Mouse (Mus musculus): ENCODE measurements at regions not wholly inside any gene's neighbourhood (a gene's known extent, or its start where the extent isn't known, plus 50 kb on each side); places are given as distances from the start of the nearest gene placed in this dataset.
"Not testable (repeated sequence)": the region's sequence is repeated elsewhere in the genome, so short reads cannot be mapped to it uniquely, and the experiment has no call there.

DNA sequence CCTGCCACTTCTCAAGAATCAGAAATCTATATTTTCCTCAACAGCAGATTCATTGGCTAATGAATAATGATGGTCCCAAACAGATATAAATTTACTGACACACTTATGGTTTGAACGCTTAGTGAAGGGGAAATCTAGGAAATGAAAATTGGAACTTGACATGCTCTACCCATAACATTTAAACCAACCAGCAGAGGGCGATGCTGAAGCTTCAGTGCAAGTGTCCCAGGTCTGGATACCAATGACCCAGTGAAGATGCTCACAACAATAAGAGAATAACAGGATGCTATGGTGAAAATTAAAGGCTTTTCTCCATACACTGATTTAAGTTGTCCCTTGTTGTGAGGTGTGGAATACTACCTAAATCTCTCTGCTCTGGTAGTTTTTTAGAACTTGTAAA is 236.0 kb upstream of the Rorb start:
- ATAC-seq (ENCODE audit: low FRiP score): no peak
- Histone ChIP-seq H3K4me1 (peaks cover 4% of the 10 kb centered on the region; the same call in 1 of the 2 replicates), H3K36me3 (no peaks in the 10 kb centered on the region), H3K4me2 (no peak overlapping the region), H3K27ac (replicated peaks) (no peak overlapping the region), H3K27me3 (replicated peaks) (no peaks in the 10 kb centered on the region), H3K9ac (replicated peaks) (no peak overlapping the region), H3K9me3 (replicated peaks) (no peaks in the 10 kb centered on the region), H3K4me3 (replicated peaks) (no peak overlapping the region)
- WGBS: 55% methylated on average over 2 of the region's 2 CpGs

DNA sequence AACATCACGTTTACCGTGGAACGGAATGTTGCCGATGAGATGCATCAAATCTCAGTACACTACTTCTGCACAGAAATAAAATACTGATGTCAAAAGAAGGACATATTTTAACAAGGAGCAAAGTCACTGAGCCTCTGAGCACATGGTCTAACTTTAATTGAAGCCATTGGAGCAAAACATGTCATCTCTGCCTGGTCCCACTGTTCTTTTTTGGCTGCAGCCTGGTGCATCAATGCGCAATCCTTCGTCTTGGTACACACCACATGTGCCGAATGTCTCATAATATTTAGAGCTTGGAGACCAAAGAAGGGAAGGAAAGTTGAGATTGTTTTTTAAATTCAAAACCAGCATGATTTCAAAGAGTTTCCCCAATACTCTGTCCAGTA is 233.4 kb upstream of the Rorb start:
- no peaks in the 10 kb centered on the region for H3K27me3 ChIP-seq (replicated peaks)
- no peak overlapping the region for H3K9ac ChIP-seq (replicated peaks)
- peaks cover 4% of the 10 kb centered on the region; the same call in 1 of the 2 replicates for H3K4me1 ChIP-seq
- no peaks in the 10 kb centered on the region for H3K9me3 ChIP-seq (replicated peaks)
- WGBS: 50% methylated on average over 7 of the region's 7 CpGs
- H3K27ac ChIP-seq (replicated peaks): no peak overlapping the region
- H3K4me2 ChIP-seq: peak overlapping the region; percentile 17
- peak; percentile 45; the same call in 1 of the 2 replicates for ATAC-seq (ENCODE audit: low FRiP score)
- no peaks in the 10 kb centered on the region for H3K36me3 ChIP-seq
- H3K4me3 ChIP-seq (replicated peaks): no peak overlapping the region

DNA sequence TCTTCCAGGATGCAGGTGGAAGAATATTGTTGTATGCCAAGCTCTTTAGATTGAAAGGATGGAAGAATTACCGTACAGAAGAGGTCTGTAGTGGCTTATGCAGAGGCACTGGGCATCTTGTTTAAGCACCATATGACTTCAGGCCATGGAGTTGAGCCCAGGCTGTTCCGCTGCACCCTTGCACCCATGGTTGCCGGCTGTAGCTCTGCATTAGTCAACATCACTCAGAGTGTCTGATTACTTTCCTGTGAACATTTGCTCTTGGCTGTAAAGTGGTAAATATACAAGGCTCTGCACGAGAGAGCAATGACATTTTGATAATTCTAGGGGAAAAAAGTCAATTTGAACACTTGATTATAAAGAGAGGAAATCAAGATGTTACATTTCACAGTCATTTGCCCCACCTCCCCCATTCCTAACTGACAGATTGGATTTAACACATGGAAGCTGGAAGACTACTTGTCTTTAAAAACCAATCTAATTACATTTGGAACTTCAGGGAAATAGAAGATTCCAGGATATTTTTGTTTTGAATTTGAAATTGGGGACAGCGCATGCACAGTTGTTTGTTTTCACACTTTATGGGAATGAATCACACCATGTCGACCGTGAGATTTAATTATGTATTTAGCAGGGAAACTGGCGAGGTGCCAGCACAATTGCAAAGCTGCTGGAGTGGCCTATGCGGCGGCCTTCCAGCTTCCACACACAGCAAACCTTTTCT is 232.9 kb upstream of the Rorb start:
- no peak overlapping the region for H3K27ac ChIP-seq (replicated peaks)
- peak overlapping the region; percentile 17 for H3K4me2 ChIP-seq
- no peaks in the 10 kb centered on the region for H3K36me3 ChIP-seq
- H3K9ac ChIP-seq (replicated peaks): no peak overlapping the region
- 46% methylated on average over 10 of the region's 10 CpGs for WGBS
- peak; percentile 70 for ATAC-seq (ENCODE audit: low FRiP score)
- H3K4me3 ChIP-seq (replicated peaks): no peak overlapping the region
- H3K27me3 ChIP-seq (replicated peaks): no peaks in the 10 kb centered on the region
- H3K9me3 ChIP-seq (replicated peaks): no peaks in the 10 kb centered on the region
- peaks cover 4% of the 10 kb centered on the region; the same call in 1 of the 2 replicates for H3K4me1 ChIP-seq

DNA sequence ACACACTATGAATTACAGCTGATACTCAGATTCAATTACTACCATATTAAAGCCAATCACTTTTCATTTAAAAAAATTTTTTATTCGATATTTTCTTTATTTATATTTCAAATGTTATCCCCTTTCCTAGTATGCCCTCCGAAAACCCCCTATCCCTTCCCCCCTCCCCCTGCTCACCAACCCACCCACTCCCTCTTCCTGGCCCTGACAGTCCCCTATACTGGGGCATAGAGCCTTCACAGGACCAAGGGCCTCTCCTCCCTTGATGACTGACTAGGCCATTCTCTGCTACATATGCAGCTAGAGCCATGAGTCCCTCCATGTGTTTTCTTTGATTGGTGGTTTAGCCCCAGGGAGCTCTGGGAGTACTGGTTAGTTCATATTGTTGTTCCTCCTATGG is 196.1 kb upstream of the Rorb start:
- not testable (repeated sequence) for ATAC-seq (ENCODE audit: low FRiP score); H3K9ac ChIP-seq (replicated peaks); H3K4me2 ChIP-seq; H3K27me3 ChIP-seq (replicated peaks); H3K9me3 ChIP-seq (replicated peaks); H3K36me3 ChIP-seq; H3K4me3 ChIP-seq (replicated peaks); H3K27ac ChIP-seq (replicated peaks); H3K4me1 ChIP-seq
- 96% methylated on average over 2 of the region's 2 CpGs for WGBS

DNA sequence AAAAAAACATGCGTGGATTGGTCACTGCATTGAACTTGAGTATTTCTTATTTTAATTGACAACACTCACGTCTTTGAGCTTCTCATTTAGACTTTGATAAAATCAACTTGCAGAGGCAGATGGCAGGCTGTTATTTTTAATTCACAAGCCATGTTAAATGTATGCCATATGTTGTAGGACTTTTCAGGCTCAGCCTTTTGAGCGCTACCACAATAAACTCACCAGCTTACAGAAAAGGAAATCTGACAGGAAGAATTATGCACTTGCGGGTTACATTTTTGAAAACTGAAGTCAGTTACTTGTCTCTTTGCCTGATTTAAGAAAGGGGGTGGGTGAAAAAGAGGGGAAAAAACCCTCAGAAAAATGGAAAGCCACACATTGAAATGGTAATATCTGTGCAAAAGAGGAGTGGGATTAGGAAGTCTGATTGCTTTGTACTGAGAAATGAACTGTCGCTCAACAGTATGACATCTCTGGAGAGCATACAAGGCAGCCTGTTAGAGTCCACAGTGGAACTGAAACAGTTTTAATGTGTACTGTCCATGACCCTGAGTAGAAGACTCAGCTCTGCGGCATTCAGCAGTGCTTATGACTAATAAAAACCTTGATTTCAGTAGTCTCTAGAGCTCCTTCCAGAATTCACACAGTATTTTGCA is 195.6 kb upstream of the Rorb start:
- Histone ChIP-seq H3K27ac (replicated peaks) (no peak overlapping the region), H3K9ac (replicated peaks) (no peak overlapping the region), H3K27me3 (replicated peaks) (no peaks in the 10 kb centered on the region), H3K4me3 (replicated peaks) (no peak overlapping the region), H3K36me3 (no peaks in the 10 kb centered on the region), H3K4me2 (no peak overlapping the region), H3K4me1 (no peaks in the 10 kb centered on the region), H3K9me3 (replicated peaks) (no peaks in the 10 kb centered on the region)
- WGBS: 75% methylated on average over 6 of the region's 6 CpGs
- ATAC-seq (ENCODE audit: low FRiP score): no peak

DNA sequence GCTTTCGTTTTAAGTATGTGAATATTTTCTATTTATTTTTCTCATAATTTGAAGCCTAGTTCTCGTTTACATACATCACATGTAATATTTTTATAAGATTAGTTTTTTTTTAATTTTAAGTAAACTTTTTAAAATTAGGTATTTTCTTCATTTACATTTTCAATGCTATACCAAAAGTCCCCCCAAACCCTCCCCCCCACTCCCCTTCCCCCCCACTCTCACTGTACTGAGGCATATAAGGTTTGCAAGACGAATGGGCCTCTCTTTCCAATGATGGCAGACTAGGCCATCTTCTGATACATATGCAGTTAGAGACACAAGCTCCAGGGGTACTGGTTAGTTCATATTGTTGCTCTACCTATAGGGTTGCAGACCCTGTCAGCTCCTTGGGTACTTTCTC is 174.9 kb upstream of the Rorb start:
- not testable (repeated sequence) for H3K4me1 ChIP-seq; H3K9ac ChIP-seq (replicated peaks); H3K36me3 ChIP-seq; ATAC-seq (ENCODE audit: low FRiP score); H3K27ac ChIP-seq (replicated peaks); H3K9me3 ChIP-seq (replicated peaks); H3K4me3 ChIP-seq (replicated peaks); H3K27me3 ChIP-seq (replicated peaks); H3K4me2 ChIP-seq
- 84% methylated on average over 3 of the region's 3 CpGs for WGBS

DNA sequence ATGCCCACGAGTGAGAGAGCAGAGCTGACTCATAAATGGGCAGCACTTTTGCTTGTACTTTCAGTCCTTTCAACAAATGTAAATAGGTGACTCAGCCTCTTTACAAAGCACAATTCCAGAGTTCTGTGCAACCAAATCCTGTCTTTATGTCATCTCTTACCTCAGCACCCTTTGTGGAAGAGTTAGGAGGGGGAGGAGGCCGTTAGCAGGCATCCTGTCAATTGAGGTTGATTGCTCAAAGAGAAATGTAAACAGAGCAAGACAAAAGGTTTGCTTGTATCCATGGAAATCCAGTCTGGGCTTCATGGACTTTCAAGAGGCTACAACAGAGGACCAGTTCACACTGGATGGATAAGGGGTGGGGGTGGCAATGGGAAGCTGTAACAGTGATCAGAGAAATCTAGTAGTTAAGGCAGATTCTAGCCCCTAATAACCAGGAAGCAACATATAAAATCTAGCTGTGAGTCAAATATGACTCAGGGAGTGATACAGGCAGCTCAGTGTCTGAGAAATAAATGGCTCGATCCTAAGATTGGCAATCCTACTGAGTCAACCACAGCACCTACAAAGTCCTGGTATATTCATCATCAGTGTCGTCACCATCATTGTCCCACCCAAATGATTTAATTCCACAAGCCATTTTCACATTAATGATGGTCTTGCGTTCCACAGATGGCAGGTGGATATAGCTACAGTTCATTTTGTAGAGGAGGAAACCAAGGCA is 136.0 kb upstream of the Rorb start:
- H3K27ac ChIP-seq (replicated peaks): no peak overlapping the region
- no peaks in the 10 kb centered on the region for H3K4me1 ChIP-seq
- no peak overlapping the region for H3K9ac ChIP-seq (replicated peaks)
- H3K27me3 ChIP-seq (replicated peaks): no peaks in the 10 kb centered on the region
- H3K36me3 ChIP-seq: no peaks in the 10 kb centered on the region
- no peak overlapping the region for H3K4me2 ChIP-seq
- 52% methylated on average over 5 of the region's 5 CpGs for WGBS
- ATAC-seq (ENCODE audit: low FRiP score): no peak
- no peaks in the 10 kb centered on the region for H3K9me3 ChIP-seq (replicated peaks)
- H3K4me3 ChIP-seq (replicated peaks): no peak overlapping the region

DNA sequence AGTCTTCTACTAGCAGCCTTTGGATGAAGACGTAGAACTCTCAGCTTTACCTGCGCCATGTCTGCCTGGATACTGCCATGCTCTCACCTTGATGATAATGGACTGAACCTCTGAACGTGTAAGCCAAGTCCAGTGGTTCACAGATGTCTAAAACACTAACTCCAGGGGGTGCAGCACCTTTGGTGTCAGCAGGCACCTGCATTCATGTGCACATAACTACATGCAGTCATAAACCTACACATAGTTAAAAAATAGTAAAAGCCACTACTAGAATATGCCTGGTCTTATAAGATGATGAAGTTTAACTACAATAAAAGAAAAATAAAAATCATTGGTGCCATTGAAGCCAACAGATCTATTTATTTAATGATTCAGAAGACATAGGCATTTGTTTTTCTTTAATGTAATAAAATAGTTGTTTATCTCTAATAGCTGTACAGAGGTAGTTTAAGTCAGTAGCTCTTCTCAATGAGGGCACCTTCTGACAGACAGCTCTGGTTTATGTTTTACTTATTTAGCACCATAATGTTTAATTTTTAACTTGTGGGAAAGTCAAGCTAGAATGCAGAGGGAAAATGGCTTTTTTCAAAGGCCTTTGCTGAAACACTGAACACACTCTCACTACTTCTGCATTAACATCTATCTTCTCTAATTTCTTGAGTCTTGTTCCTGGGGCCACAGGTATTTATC is 118.5 kb upstream of the Rorb start:
- no peaks in the 10 kb centered on the region for H3K4me1 ChIP-seq
- WGBS: 90% methylated on average over 3 of the region's 3 CpGs
- no peak for ATAC-seq (ENCODE audit: low FRiP score)

DNA sequence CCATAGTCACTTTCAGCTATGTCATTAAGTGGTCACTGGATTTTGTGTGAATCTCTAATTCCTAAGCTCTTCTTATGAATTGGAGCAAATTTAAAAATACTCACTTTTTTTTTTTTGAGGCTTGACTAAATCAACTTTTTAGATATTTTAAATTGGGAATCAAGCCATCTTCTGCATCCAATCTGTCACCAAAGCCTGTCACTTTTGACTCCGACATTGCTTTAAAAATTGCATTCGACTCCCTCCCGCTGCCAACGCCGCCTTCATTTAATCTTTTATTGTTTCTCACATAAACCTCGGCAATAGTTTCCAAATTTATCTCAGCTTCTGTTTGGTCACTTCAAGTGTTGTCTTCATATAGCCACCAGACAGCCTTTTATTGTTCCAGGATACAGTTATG is 109.8 kb upstream of the Rorb start:
- Histone ChIP-seq H3K36me3 (no peaks in the 10 kb centered on the region), H3K4me2 (no peak overlapping the region), H3K4me1 (no peaks in the 10 kb centered on the region), H3K9me3 (replicated peaks) (no peaks in the 10 kb centered on the region), H3K4me3 (replicated peaks) (no peak overlapping the region), H3K9ac (replicated peaks) (no peak overlapping the region), H3K27ac (replicated peaks) (no peak overlapping the region), H3K27me3 (replicated peaks) (no peaks in the 10 kb centered on the region)
- WGBS: 93% methylated on average over 6 of the region's 6 CpGs
- ATAC-seq (ENCODE audit: low FRiP score): no peak

More for the DNA sequence above, 118.5 kb upstream of the Rorb start:
- Histone ChIP-seq H3K4me3 (replicated peaks) (no peak overlapping the region), H3K36me3 (no peaks in the 10 kb centered on the region), H3K27me3 (replicated peaks) (no peaks in the 10 kb centered on the region), H3K4me2 (no peak overlapping the region), H3K9me3 (replicated peaks) (no peaks in the 10 kb centered on the region), H3K27ac (replicated peaks) (no peak overlapping the region), H3K9ac (replicated peaks) (no peak overlapping the region)

DNA sequence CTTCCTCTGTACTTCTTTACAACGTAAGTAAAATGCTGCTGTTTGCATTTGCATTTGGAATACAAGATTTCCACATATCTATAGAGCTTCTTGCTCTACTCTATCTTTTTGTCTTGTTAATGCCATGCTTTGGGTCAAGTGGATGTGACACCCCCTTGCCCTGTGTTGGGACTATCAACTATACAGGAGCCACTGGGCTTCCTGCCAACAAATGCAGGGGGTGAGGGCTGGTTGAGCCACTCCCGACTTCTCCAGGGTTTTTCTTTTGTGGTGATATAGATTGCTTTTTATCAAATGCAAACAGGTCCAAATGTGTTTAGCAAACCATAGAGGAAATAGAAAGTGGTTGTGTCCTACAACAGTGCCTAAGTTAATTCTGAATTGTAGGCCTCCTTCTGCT is 108.4 kb upstream of the Rorb start:
- 60% methylated on average over 2 of the region's 2 CpGs for WGBS
- Histone ChIP-seq H3K36me3 (no peaks in the 10 kb centered on the region), H3K4me3 (replicated peaks) (no peak overlapping the region), H3K27me3 (replicated peaks) (no peaks in the 10 kb centered on the region), H3K4me1 (no peaks in the 10 kb centered on the region), H3K9me3 (replicated peaks) (no peaks in the 10 kb centered on the region), H3K27ac (replicated peaks) (no peak overlapping the region), H3K4me2 (no peak overlapping the region), H3K9ac (replicated peaks) (no peak overlapping the region)
- ATAC-seq (ENCODE audit: low FRiP score): no peak

DNA sequence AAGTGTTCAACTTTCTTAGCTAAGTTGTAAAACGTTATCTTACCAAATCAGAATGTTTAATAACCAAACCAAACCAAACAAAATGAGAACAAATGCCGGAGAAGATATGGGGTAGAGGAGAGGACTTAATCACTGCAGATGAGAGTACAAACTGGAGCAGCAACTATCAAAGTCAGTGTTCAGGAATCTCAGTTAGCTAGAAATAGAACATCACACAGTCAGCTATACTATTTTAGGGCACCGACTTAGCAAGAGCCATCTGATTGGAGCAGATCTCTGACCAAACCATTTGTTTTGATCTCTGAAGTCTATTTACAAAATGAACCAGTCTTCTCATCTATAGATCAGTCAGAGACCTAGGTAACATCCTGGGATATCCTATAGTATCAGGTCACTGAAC is 107.7 kb upstream of the Rorb start:
- no peaks in the 10 kb centered on the region for H3K27me3 ChIP-seq (replicated peaks)
- WGBS: 85% methylated on average over 3 of the region's 3 CpGs
- H3K9me3 ChIP-seq (replicated peaks): no peaks in the 10 kb centered on the region
- H3K27ac ChIP-seq (replicated peaks): no peak overlapping the region
- no peak for ATAC-seq (ENCODE audit: low FRiP score)
- H3K4me1 ChIP-seq: no peaks in the 10 kb centered on the region
- no peaks in the 10 kb centered on the region for H3K36me3 ChIP-seq
- no peak overlapping the region for H3K9ac ChIP-seq (replicated peaks)
- H3K4me3 ChIP-seq (replicated peaks): no peak overlapping the region
- no peak overlapping the region for H3K4me2 ChIP-seq

Data from neural tube, embryonic 15.5 days (tissue).